Mouse (Mus musculus) macrophage (primary cell): Measurements from ENCODE around the gene Asl. TPM values are rescaled to one million over a fixed set of nuclear protein-coding genes. Genes with fewer than 3 reads are reported as not detected.
"Not testable (repeated sequence)": the region's sequence is repeated elsewhere in the genome, so short reads cannot be mapped to it uniquely, and the experiment has no call there.

Experiments used
- H3K27ac ChIP-seq: fragments of 350-480 bp; formaldehyde crosslinking; 2 replicates; pipeline ENCODE4 v1.9.0; 2021
- H3K36me3 ChIP-seq: fragments of 350-480 bp; formaldehyde crosslinking; 2 replicates; pipeline ENCODE4 v1.9.0; 2021; ENCODE audit errors: inconsistent target
- H3K4me3 ChIP-seq: fragments of 350-480 bp; formaldehyde crosslinking; 2 replicates; pipeline ENCODE4 v1.9.0; 2021; ENCODE audit errors: inconsistent target
- H3K79me2 ChIP-seq: fragments of 350-480 bp; formaldehyde crosslinking; 2 replicates; pipeline ENCODE4 v1.9.0; 2021; ENCODE audit errors: inconsistent target
- WGBS: methylation state at CpG from one replicate; pipeline ENCODE4 v1.1.7; 2026; ENCODE audit warnings: inconsistent platforms; ENCODE audit not compliant: missing documents; 5-methylcytosine and 5-hydroxymethylcytosine counted together
- polyA plus RNA-seq: library from polyadenylated mRNA; stranded (reverse); fragments of 250-400 nt; gene quantifications from 3 replicates; pipeline ENCODE4 v1.2.4, GENCODE M21; 2018; ENCODE audit warnings: inconsistent platforms

Asl gene
- polyA plus RNA-seq, 1 experiment from 2014 or later: 33.6 TPM

DNA sequence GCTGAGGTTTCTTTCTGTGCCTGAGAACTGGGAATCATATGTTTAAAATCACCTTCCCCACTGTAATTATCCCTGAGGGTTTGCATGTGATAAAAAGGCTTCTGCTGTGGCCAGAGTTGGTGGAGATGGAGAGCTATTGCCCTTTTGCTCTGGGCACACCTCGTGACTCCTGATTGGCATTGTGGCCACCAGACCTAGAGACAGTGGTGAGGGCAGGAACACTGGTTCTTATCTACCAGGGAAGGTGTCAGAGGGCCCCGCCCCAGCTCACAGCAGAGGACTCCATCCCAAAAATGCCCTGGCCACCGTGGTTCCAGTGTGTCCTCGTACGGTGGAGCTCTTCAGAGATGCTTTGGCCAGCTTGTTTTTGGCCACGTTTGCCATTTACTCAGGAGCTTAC, 23.9 kb upstream of the Asl start:
- no peak overlapping the region for H3K27ac ChIP-seq
- H3K36me3 ChIP-seq: peaks cover 54% of the 10 kb centered on the region
- no peaks in the 10 kb centered on the region for H3K79me2 ChIP-seq
- no peak overlapping the region for H3K4me3 ChIP-seq
- 100% methylated on average over 6 of the region's 6 CpGs for WGBS

DNA sequence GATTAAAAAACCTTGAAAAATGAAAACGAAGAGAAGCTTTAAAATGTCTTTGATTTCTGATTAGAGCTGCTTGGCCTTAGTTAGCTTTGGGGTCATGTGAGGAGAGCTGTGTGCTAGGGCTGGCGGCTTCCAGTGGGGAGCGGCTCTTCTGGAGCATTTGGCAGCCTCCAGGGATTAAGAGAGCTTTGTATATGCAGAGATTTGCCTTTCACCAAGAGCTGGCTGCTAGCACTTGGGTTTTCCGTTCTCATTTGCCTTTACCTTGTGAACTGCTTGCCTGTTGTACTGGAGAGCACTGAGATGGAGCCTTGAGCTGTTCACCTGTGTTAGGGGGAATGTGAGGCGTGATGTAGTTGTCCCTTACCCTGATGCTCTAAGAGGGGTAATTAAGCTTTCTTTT, 23.5 kb upstream of the Asl start:
- Histone ChIP-seq H3K4me3 (no peak overlapping the region), H3K79me2 (no peaks in the 10 kb centered on the region), H3K27ac (no peak overlapping the region), H3K36me3 (peaks cover 56% of the 10 kb centered on the region)
- 88% methylated on average over 5 of the region's 5 CpGs for WGBS

DNA sequence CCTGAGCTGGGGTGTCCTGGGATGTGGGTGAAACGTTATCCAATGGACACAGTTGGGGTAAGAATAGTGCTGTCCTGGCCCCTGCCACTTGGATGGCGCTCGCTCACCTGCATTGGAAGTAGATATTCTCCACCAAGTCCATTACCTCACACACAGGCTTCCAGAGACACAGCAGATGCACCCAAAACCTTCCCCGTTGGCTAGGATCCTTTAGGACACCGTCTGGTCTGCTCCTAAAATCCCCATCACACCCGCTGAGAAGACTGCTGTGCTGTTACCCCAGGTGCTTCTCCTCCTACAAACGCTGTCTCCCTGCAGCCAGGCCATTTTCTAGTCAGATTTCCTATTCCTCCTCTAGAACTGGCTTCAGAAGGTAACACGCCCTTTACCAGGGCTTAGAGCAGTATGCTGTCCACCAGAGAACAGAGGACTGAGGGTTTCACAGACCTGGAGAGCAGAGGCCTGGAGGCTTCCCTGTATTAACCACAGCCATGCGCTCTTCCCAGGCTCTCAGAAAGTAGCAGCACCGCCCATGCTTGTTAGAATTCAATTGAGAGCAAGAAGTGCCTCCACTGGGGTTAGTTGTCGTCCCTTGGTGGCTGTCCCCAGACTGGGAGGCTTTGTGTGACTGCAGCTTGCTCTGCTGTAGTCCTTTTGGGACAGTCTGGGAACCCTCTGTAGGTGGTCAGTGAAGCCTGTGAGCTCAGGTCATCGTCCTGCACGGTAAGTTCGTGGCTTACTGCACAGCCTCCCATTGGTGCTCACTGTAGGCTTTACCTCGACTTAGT, 22.2 kb upstream of the Asl start:
- no peaks in the 10 kb centered on the region for H3K79me2 ChIP-seq
- H3K4me3 ChIP-seq: no peak overlapping the region
- no peak overlapping the region for H3K27ac ChIP-seq
- peaks cover 69% of the 10 kb centered on the region for H3K36me3 ChIP-seq
- WGBS: 93% methylated on average over 14 of the region's 15 CpGs

DNA sequence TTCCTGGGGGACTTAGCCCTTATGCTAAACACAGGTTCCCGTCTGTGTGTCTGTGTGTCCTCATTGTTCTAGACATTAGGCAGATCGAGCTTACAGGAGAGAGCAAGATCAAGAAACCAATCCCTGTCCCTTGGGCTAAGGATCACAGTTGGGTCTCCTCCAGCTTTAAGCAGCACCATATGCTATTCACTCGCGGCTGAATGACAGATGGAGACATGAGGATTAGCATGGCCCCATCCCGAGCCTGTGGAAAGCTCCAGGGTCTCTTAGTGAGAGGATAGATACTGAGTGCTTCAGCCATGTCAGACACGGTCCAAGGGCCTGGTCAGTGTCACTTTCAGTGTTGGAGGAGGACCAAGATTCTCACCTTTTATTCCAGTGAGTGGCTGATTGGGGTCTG, 21.4 kb upstream of the Asl start:
- Histone ChIP-seq H3K36me3 (peaks cover 74% of the 10 kb centered on the region), H3K79me2 (no peaks in the 10 kb centered on the region), H3K27ac (no peak overlapping the region), H3K4me3 (no peak overlapping the region)
- 94% methylated on average over 6 of the region's 6 CpGs for WGBS

DNA sequence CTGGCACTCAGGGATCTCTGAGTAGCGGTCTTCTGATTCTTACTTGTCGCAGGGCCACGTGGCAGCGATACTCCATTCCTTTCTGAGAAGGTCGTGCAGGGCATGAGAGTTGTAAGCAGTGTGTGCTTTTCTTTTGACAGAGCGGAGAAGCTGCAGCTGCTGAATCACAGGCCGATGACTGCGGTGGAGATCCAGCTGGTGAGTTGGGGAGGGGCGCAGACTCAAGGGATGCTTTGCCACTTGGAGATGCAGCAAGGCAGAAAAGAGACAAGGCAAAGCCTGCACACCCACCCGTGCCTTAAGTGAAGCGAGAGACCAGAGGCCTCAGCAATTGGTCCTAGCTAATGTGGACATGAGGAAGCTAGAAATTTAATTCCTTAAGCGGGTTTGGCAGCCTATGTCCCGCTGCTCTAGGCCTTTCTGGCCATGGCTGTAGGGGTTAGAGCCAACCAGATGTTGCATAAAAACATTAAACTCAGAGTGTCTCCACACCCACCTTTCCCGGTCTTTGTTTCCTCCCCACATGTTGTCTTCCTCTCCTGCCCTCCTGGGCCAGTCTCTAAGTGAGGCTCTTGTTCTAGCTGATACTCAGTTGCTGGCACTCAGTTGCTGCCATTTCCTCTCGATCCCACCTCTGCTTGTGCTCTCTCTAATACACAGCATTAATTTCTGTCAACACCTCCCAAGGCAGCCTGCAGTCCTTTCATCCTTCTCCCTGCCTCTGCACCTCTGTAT, 19.9 kb upstream of the Asl start:
- Histone ChIP-seq H3K36me3 (peaks cover 62% of the 10 kb centered on the region), H3K27ac (no peak overlapping the region), H3K4me3 (no peak overlapping the region), H3K79me2 (no peaks in the 10 kb centered on the region)
- 95% methylated on average over 15 of the region's 15 CpGs for WGBS

DNA sequence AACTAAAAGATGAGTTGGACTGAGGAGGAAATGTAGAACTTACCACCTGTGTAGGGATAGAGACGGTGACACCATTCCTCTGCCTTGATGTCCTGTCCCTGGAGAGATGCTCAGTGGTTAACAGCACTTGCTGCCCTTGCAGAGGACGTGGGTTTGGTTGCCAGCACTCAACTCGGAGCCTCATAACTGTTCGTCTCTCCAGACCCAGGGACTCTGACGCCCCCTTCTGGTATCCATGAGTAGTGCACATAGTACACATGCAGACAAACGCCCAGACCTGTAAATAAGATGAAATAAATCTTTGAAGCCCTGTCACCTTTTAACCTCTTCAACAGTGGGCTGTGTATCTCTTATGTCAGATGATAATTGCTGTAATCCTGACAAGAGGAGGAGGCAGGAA, 18.0 kb upstream of the Asl start:
- no peak overlapping the region for H3K4me3 ChIP-seq
- no peak overlapping the region for H3K27ac ChIP-seq
- 95% methylated on average over 6 of the region's 6 CpGs for WGBS
- peaks cover 70% of the 10 kb centered on the region for H3K36me3 ChIP-seq
- no peaks in the 10 kb centered on the region for H3K79me2 ChIP-seq

DNA sequence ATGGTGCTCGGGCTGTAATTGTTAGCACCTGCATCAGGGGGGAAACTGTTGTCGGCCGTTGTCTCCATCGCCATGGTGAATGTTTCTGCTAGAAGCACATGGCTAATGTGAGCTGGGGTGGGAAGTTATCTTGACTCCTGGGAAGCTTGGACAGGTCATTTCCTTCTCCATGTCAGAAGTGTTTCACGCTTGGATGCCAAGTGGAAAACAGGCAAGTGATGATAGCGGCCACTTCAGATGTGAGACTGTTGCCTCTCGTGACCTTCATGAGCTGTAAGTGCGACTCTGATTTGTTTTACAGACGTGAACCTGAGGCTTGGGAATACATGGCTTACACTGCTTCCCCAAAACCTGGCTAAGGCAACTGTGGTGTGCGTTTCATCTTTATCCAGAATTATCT, 17.5 kb upstream of the Asl start:
- no peak overlapping the region for H3K4me3 ChIP-seq
- no peak overlapping the region for H3K27ac ChIP-seq
- peaks cover 72% of the 10 kb centered on the region for H3K36me3 ChIP-seq
- whole genome bisulfite sequencing: 91% methylated on average over 10 of the region's 10 CpGs
- no peaks in the 10 kb centered on the region for H3K79me2 ChIP-seq

DNA sequence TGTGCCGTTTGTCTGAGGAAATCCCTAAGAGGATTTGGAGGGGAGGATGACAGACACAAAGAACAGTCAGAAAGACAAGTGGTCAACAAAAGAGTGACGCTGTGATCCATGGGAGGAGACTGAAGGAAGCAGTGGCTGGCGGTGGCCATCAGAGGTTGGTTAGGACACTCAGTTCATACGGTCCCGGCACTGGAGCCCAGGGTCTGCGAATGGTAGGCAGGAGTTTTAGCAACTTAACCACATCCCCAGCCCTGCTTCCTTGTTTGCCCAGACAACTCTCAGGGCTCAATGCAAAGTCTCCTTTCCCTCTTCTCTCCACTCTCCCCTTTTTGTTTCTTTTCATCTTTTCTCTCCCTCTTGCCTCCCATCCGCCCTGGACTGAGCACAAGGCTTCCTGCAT, 17.1 kb upstream of the Asl start:
- H3K36me3 ChIP-seq: peaks cover 73% of the 10 kb centered on the region
- H3K79me2 ChIP-seq: no peaks in the 10 kb centered on the region
- WGBS: 72% methylated on average over 7 of the region's 7 CpGs
- no peak overlapping the region for H3K27ac ChIP-seq
- H3K4me3 ChIP-seq: no peak overlapping the region

DNA sequence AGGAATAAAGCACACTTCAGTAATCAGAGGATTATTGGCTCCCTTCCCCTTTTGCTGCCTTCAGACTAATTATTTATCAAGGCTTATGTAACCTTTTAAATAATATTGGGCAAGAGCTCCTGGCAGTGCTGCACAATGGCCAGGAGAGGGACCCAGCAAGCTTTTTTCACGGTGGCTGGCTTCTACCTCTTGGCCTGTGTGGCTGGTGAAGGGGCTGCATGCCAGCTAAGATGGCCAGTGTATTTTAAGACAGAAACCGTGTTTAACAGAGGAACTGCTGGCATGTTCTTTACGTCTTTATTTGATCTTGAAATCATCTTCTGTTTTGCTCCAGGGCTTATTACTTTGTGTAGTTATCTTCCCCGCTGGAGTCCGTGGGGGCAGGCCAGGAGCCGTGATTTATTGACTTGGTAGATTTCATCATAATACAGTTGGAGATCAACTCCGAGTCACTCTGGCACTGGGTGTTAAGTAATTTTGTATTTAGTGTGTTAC, 15.2 kb upstream of the Asl start:
- Histone ChIP-seq H3K27ac (no peak overlapping the region), H3K36me3 (peaks cover 67% of the 10 kb centered on the region), H3K79me2 (no peaks in the 10 kb centered on the region), H3K4me3 (no peak overlapping the region)
- WGBS: 60% methylated on average over 7 of the region's 7 CpGs

DNA sequence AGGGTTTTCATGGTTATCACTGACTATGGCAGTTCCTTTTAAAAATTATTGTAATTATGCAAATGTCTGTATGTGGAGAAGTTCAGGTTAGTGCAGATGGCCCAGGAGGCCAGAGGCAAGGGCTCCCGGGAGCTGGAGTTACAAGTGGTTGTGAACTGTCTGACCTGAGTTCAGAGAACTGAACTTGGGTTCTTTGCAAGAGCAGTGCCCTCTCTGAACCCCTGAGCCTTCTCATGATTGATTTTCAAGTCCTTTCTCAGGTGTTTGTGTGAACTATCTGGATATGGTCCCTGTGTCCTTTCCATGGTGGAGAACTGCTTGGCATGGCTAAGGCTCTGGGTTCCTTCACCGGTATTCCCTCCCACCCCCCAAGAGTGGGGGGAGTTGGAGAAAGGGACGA, 14.7 kb upstream of the Asl start:
- Histone ChIP-seq H3K36me3 (peaks cover 62% of the 10 kb centered on the region), H3K79me2 (no peaks in the 10 kb centered on the region), H3K27ac (no peak overlapping the region), H3K4me3 (no peak overlapping the region)
- 100% methylated on average over 3 of the region's 3 CpGs for WGBS

DNA sequence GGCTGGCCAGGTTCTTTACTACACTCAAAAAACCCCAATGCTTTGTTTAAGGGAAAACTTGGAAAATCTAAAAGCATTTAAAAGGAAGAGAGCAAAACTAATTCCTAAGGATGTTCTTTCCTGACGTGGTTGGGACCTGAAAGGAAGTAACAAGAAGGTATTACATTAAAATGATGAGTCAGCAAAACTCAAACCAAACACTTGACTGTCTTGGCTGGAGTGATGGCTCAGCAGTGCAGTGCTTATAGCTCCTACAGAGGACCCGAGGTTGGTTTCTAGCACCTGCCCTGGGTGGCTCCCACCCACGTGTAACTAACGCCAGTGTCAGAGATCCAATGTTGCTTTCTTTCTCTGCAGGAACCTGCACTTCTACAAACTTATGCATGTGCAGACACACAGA, 12.2 kb upstream of the Asl start:
- Histone ChIP-seq H3K4me3 (no peak overlapping the region), H3K36me3 (peaks cover 55% of the 10 kb centered on the region; the same call in 1 of the 2 replicates), H3K27ac (no peak overlapping the region), H3K79me2 (no peaks in the 10 kb centered on the region)
- 71% methylated on average over 4 of the region's 4 CpGs for WGBS

DNA sequence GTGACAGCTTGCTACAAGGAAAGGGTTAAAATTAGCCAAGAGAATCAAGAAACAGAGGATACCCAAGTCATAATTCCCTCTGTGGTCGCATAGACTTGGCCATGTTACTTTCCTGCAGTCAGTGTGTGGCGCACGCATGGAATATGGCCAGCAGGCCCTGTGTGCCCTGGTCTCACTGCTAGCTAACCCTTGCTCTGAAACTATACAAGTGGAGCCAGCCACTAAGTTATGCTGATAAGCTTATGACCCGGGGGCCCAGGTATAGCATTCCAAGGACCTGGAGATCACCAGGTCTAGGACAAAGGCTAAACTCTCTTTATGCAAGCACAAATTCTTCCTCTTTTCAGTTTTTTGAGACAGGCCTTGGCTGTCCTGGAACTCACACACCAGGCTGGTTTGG, 11.8 kb upstream of the Asl start:
- Histone ChIP-seq H3K79me2 (no peaks in the 10 kb centered on the region; the same call in 1 of the 2 replicates), H3K4me3 (no peak overlapping the region), H3K36me3 (peaks cover 50% of the 10 kb centered on the region; the same call in 1 of the 2 replicates), H3K27ac (no peak overlapping the region)
- WGBS: 91% methylated on average over 4 of the region's 4 CpGs

DNA sequence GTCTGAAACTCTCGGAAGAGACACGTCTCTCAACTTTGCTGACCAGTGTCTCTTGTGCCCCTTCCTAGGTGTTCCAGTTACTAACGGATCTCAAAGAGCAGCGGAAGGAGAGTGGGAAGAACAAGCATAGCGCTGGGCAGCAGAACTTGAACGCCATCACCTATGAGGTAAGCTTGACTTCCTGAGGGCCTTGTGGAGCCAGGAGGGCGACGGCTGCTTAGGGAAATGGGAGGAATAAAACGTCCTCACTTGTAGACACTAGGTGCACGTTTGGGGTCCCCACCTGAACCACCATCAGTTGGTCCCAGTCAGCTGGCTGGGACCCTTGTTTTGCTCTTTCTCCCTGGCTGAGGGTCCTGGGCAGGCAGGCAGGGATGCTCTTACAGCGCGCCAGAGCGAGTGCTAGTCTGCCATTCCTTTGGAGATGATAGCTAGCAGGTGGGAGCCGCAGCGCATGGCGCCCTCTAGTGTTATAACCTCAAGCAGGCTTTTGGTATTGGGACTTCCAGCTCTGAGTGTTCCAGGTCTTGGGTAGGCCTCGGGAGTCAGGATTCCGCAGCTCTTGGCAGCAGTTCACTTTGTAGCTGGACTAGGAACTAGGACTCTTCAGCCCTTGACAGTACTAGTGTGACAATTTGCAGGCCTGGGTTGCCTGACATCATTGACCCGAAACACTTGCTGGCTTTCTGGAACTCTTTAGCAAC, 8.9 kb upstream of the Asl start:
- H3K79me2 ChIP-seq: peaks cover 27% of the 10 kb centered on the region
- peaks cover 39% of the 10 kb centered on the region; the same call in 1 of the 2 replicates for H3K36me3 ChIP-seq
- no peak overlapping the region for H3K4me3 ChIP-seq
- H3K27ac ChIP-seq: no peak overlapping the region
- 86% methylated on average over 19 of the region's 19 CpGs for WGBS

DNA sequence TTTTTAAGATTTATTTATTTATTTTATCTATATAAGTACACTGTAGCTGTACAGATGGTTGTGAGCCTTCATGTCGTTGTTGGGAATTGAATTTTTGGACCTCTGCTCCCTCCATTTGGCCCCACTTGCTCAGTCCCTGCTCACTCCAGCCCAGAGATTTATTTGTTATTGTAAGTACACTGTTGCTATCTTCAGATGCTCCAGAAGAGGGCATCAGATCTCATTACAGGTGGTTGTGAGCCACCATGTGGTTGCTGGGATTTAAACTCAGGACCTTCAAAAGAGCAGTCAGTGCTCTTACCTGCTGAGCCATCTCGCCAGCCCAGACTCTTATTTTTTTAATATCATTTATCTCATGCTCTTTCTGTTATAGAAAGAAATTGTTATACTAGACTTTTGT, 7.3 kb upstream of the Asl start:
- H3K36me3 ChIP-seq: peaks cover 23% of the 10 kb centered on the region; the same call in 1 of the 2 replicates
- H3K79me2 ChIP-seq: peaks cover 43% of the 10 kb centered on the region
- H3K27ac ChIP-seq, H3K4me3 ChIP-seq: not testable (repeated sequence)
- WGBS: 75% methylated on average over 2 of the region's 2 CpGs

DNA sequence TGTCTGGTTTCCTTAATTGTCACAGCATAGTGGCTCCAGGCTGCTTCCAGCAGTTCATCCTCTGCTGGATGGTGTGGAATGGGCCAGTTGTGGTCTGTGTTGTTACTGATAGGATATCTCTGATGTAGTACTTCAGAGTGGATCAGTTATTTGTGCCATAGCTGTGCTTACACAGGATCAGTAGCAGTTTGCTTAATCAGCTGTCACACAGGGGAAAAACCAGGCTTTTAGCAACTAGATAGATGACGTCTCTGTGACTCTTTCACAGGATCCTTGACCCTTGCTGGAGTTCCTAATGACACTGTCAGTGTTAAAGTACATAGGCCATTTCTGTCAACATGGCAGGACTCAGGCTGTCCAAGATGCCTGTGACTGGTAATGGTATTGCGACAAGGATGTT, 4.8 kb upstream of the Asl start:
- Histone ChIP-seq H3K79me2 (peaks cover 62% of the 10 kb centered on the region), H3K4me3 (no peak overlapping the region), H3K27ac (no peak overlapping the region), H3K36me3 (peaks cover 13% of the 10 kb centered on the region; the same call in 1 of the 2 replicates)
- WGBS: 95% methylated on average over 2 of the region's 2 CpGs
